Mouse (Mus musculus) stomach, embryonic 14.5 days (tissue): ENCODE data around the gene Tmem39b. TPM values are rescaled to one million over a fixed set of nuclear protein-coding genes. Genes with fewer than 3 reads are reported as not detected.

Experiments used
- microRNA-seq: library from miRNA; unstranded; fragments of <30 nt; microRNA quantifications from one replicate; pipeline ENCODE4, GENCODE M21; 2016
- polyA plus RNA-seq: library from polyadenylated mRNA; unstranded; fragments of >200 nt; fragmentation: Nextera tagmentation; extraction: Ambion mirVana; gene quantifications from 2 replicates; pipeline ENCODE4 v1.2.1, GENCODE M21; 2014

The Tmem39b gene
- polyA plus RNA-seq, 1 experiment from 2014 or later, result 27.6 TPM

Small RNA genes lying within 50 kb of the gene (microRNA-seq; reads per million reads assigned to microRNA genes)
- gene Mir7016, result 0.78 reads per million

Other genes starting within 250 kb of the Tmem39b start
- gene Bsdc1, start 235.3 kb downstream of the Tmem39b start, polyA plus RNA-seq, result 25.6 and 25.7 TPM in 2 replicates
- not detected in 2 replicates for gene Tssk3, start 205.8 kb downstream of the Tmem39b start, polyA plus RNA-seq
- gene Fam229a, start 205.6 kb downstream of the Tmem39b start, polyA plus RNA-seq, result not detected in 2 replicates
- 616 and 618 TPM in 2 replicates for gene Marcksl1, start 183.3 kb downstream of the Tmem39b start, polyA plus RNA-seq
- gene Hdac1, start 154.1 kb downstream of the Tmem39b start, polyA plus RNA-seq, result 210 and 217 TPM in 2 replicates
- 7.5 and 9.5 TPM in 2 replicates for gene Lck, start 123.2 kb downstream of the Tmem39b start, polyA plus RNA-seq
- 2.9 and 3.7 TPM in 2 replicates for gene Fam167b, start 118.3 kb downstream of the Tmem39b start, polyA plus RNA-seq
- 316 TPM in 2 replicates for gene Eif3i, start 96.2 kb downstream of the Tmem39b start, polyA plus RNA-seq
- gene Tmem234, start 96.2 kb downstream of the Tmem39b start, polyA plus RNA-seq, result 206 and 226 TPM in 2 replicates
- gene Dcdc2b, start 82.6 kb downstream of the Tmem39b start, polyA plus RNA-seq, result 2.8 and 3.8 TPM in 2 replicates
- 26.2 and 26.9 TPM in 2 replicates for gene Iqcc, start 77.7 kb downstream of the Tmem39b start, polyA plus RNA-seq
- 52.9 and 56.1 TPM in 2 replicates for gene Ccdc28b, start 72.9 kb downstream of the Tmem39b start, polyA plus RNA-seq
- 91.9 and 94.4 TPM in 2 replicates for gene Txlna, start 55.8 kb downstream of the Tmem39b start, polyA plus RNA-seq
- gene Kpna6, start 24.1 kb downstream of the Tmem39b start, polyA plus RNA-seq, result 12.0 and 14.4 TPM in 2 replicates
- 95.5 and 103 TPM in 2 replicates for gene Khdrbs1, start 45.5 kb upstream of the Tmem39b start, polyA plus RNA-seq
- 252 and 294 TPM in 2 replicates for gene Ptp4a2, start 114.4 kb upstream of the Tmem39b start, polyA plus RNA-seq
- not detected in 2 replicates for gene Spocd1, start 232.4 kb upstream of the Tmem39b start, polyA plus RNA-seq